Mouse (Mus musculus) midbrain, embryonic 12.5 days (tissue): ENCODE data around the gene Cldnd2. TPM values are rescaled to one million over a fixed set of nuclear protein-coding genes. Genes with fewer than 3 reads are reported as not detected.
A peak's percentile ranks its signal among the peaks of the same experiment; 100 is the strongest.

Source experiments
- ATAC-seq: fragments of 200-750 bp; cut with Nextera tagmentation; 2 replicates; pipeline ENCODE4 v1.8.0; 2017; ENCODE audit warnings: low read depth, moderate TSS enrichment, moderate library complexity; ENCODE audit not compliant: low FRiP score
- H3K27ac ChIP-seq: fragments of 300-500 bp; sonication (generic); replicated peaks from 2 replicates; pipeline ENCODE4 v1.5.1; 2016; ENCODE audit warnings: mild to moderate bottlenecking
- H3K27me3 ChIP-seq: fragments of 300-500 bp; sonication (generic); 2 replicates; pipeline ENCODE4 v1.6.1; 2016; ENCODE audit warnings: mild to moderate bottlenecking
- H3K36me3 ChIP-seq: fragments of 300-500 bp; sonication (generic); 2 replicates; pipeline ENCODE4 v1.6.1; 2016
- H3K4me1 ChIP-seq: fragments of 300-500 bp; sonication (generic); 2 replicates; pipeline ENCODE4 v1.6.1; 2016
- H3K4me2 ChIP-seq: fragments of 300-500 bp; sonication (generic); replicated peaks from 2 replicates; pipeline ENCODE4 v1.6.1; 2016; ENCODE audit warnings: mild to moderate bottlenecking, moderate library complexity
- H3K4me3 ChIP-seq: fragments of 300-500 bp; sonication (generic); 2 replicates; pipeline ENCODE4 v1.5.1; 2016; ENCODE audit warnings: mild to moderate bottlenecking
- H3K9ac ChIP-seq: fragments of 300-500 bp; sonication (generic); replicated peaks from 2 replicates; pipeline ENCODE4 v1.6.1; 2016; ENCODE audit warnings: mild to moderate bottlenecking, moderate library complexity
- H3K9me3 ChIP-seq: fragments of 300-500 bp; sonication (generic); 2 replicates; pipeline ENCODE4 v1.6.1; 2016; ENCODE audit warnings: mild to moderate bottlenecking
- WGBS: fragments of 180-500 bp; shearing (Covaris S2); methylation state at CpG from one replicate; pipeline ENCODE4 v1.1.7; 2016; 5-methylcytosine and 5-hydroxymethylcytosine counted together
- microRNA-seq: library from miRNA; unstranded; fragments of <30 nt; microRNA quantifications from one replicate; pipeline ENCODE4, GENCODE M21; 2017
- polyA plus RNA-seq: library from polyadenylated mRNA; unstranded; fragments of >200 nt; fragmentation: Nextera tagmentation; extraction: Ambion mirVana; gene quantifications from 2 replicates; pipeline ENCODE4 v1.2.1, GENCODE M21; 2016

Cldnd2 gene
- polyA plus RNA-seq, 1 experiment from 2014 or later = not detected

GRCm38 (mm10) chr7:43476376-43476775 is 35.8 kb downstream of the Cldnd2 start:
- Histone ChIP-seq H3K9ac (no peak overlapping the region; the same call in 1 of the 2 replicates), H3K27me3 (peaks cover 49% of the 10 kb centered on the region)
- 0 out of 2 replicates have a peak, but pooled peaks have one; percentile 36 for ATAC-seq

GRCm38 (mm10) chr7:43481191-43481590 is 40.6 kb downstream of the Cldnd2 start:
- 74% methylated on average over 3 of the region's 3 CpGs for WGBS
- Histone ChIP-seq H3K4me2 (no peak overlapping the region), H3K4me1 (peaks cover 23% of the 10 kb centered on the region), H3K9ac (no peak overlapping the region), H3K4me3 (no peak overlapping the region), H3K27ac (no peak overlapping the region), H3K36me3 (peaks cover 6% of the 10 kb centered on the region), H3K27me3 (peaks cover 29% of the 10 kb centered on the region), H3K9me3 (no peaks in the 10 kb centered on the region)
- no peak for ATAC-seq

More at GRCm38 (mm10) chr7:43476376-43476775, 35.8 kb downstream of the Cldnd2 start:
- Histone ChIP-seq H3K9me3 (no peaks in the 10 kb centered on the region), H3K4me3 (no peak overlapping the region), H3K4me1 (peaks cover 18% of the 10 kb centered on the region; the same call in 1 of the 2 replicates), H3K4me2 (no peak overlapping the region), H3K27ac (no peak overlapping the region), H3K36me3 (peaks cover 11% of the 10 kb centered on the region)
- WGBS = 7% methylated on average over 13 of the region's 13 CpGs

- peaks cover 15% of the 10 kb centered on the region for H3K4me1 ChIP-seq
- peak; percentile 35; the same call in 1 of the 2 replicates for ATAC-seq
These were observed 41.6 kb downstream of the Cldnd2 start for GRCm38 (mm10) chr7:43482090-43482716.

GRCm38 (mm10) chr7:43483236-43483635 is 42.7 kb downstream of the Cldnd2 start:
- peaks cover 18% of the 10 kb centered on the region for H3K4me1 ChIP-seq
- H3K4me2 ChIP-seq = no peak overlapping the region
- peaks cover 6% of the 10 kb centered on the region for H3K36me3 ChIP-seq
- 21% methylated on average over 10 of the region's 10 CpGs for WGBS
- H3K27me3 ChIP-seq = peaks cover 8% of the 10 kb centered on the region
- ATAC-seq = no peak
- H3K27ac ChIP-seq = no peak overlapping the region
- H3K4me3 ChIP-seq = no peak overlapping the region
- no peaks in the 10 kb centered on the region for H3K9me3 ChIP-seq
- no peak overlapping the region for H3K9ac ChIP-seq

More at GRCm38 (mm10) chr7:43482090-43482716, 41.6 kb downstream of the Cldnd2 start:
- no peaks in the 10 kb centered on the region for H3K9me3 ChIP-seq
- H3K9ac ChIP-seq = 0 out of 2 replicates have a peak overlapping the region, but pooled peaks have one; percentile 7
- peaks cover 6% of the 10 kb centered on the region for H3K36me3 ChIP-seq
- WGBS = 68% methylated on average over 8 of the region's 8 CpGs
- H3K4me2 ChIP-seq = no peak overlapping the region
- peaks cover 19% of the 10 kb centered on the region for H3K27me3 ChIP-seq
- H3K4me3 ChIP-seq = no peak overlapping the region
- no peak overlapping the region for H3K27ac ChIP-seq

- Histone ChIP-seq H3K27me3 (0 out of 2 replicates have a peak, but pooled peaks cover 2% of the 10 kb centered on the region), H3K4me3 (peak overlapping the region; percentile 77), H3K4me1 (peaks cover 15% of the 10 kb centered on the region), H3K9me3 (no peaks in the 10 kb centered on the region), H3K36me3 (no peaks in the 10 kb centered on the region), H3K27ac (0 out of 2 replicates have a peak overlapping the region, but pooled peaks have one; percentile 88), H3K4me2 (peak overlapping the region; percentile 71), H3K9ac (0 out of 2 replicates have a peak overlapping the region, but pooled peaks have one; percentile 11)
- ATAC-seq = no peak
- WGBS = 50% methylated on average over 5 of the region's 5 CpGs
These were observed 48.1 kb downstream of the Cldnd2 start for GRCm38 (mm10) chr7:43488646-43489045.

- peak within 1 kb of the TSS; percentile 71 for H3K4me2 ChIP-seq
- H3K4me1 ChIP-seq = peaks cover 15% of the 10 kb centered on the region
- H3K27ac ChIP-seq = peak within 1 kb of the TSS; percentile 88
- peak within 1 kb of the TSS; percentile 83 for H3K9ac ChIP-seq
- H3K4me3 ChIP-seq = peak within 1 kb of the TSS; percentile 77
- H3K9me3 ChIP-seq = no peaks in the 10 kb centered on the region
- ATAC-seq = peak; percentile 67
- no peaks in the 10 kb centered on the region for H3K36me3 ChIP-seq
- WGBS = 1% methylated on average over 27 of the region's 41 CpGs
- H3K27me3 ChIP-seq = 0 out of 2 replicates have a peak, but pooled peaks cover 2% of the 10 kb centered on the region
These were observed 49.1 kb downstream of the Cldnd2 start, which contains the start of gene Iglon5 for GRCm38 (mm10) chr7:43489631-43490125. TSS of gene Iglon5 (minus strand) at chr7:43490075.

- WGBS = 1% methylated on average over 6 of the region's 13 CpGs
- H3K4me2 ChIP-seq = peak overlapping the region; percentile 71
- H3K9me3 ChIP-seq = no peaks in the 10 kb centered on the region
- no peaks in the 10 kb centered on the region for H3K36me3 ChIP-seq
- peak; percentile 89 for ATAC-seq
- peak overlapping the region; percentile 88 for H3K27ac ChIP-seq
- 0 out of 2 replicates have a peak, but pooled peaks cover 2% of the 10 kb centered on the region for H3K27me3 ChIP-seq
- H3K9ac ChIP-seq = peak overlapping the region; percentile 83
- H3K4me1 ChIP-seq = peaks cover 15% of the 10 kb centered on the region
- peak overlapping the region; percentile 77 for H3K4me3 ChIP-seq
These were observed 49.6 kb downstream of the Cldnd2 start for GRCm38 (mm10) chr7:43490182-43490584.

GRCm38 (mm10) chr7:43490861-43491260 is 50.3 kb downstream of the Cldnd2 start:
- no peaks in the 10 kb centered on the region for H3K36me3 ChIP-seq
- no peak overlapping the region for H3K27ac ChIP-seq
- H3K4me1 ChIP-seq = peaks cover 15% of the 10 kb centered on the region
- 69% methylated on average over 9 of the region's 9 CpGs for WGBS
- peak overlapping the region; percentile 77 for H3K4me3 ChIP-seq
- H3K4me2 ChIP-seq = peak overlapping the region; percentile 71
- H3K9ac ChIP-seq = no peak overlapping the region
- peak; percentile 5; the same call in 1 of the 2 replicates for ATAC-seq
- 0 out of 2 replicates have a peak, but pooled peaks cover 2% of the 10 kb centered on the region for H3K27me3 ChIP-seq
- H3K9me3 ChIP-seq = no peaks in the 10 kb centered on the region

Small RNA genes within 50 kb of the gene (microRNA-seq; reads per million reads assigned to microRNA genes)
- 2.6 reads per million, percentile 3 among the genes with 10 or more reads in this experiment for gene Mir7051

Other genes with a start within 250 kb of the Cldnd2 start
- 15.3 and 16.2 TPM in 2 replicates for gene Zfp715, start 127.5 kb upstream of the Cldnd2 start, polyA plus RNA-seq
- 0.20 and 0.27 TPM in 2 replicates for gene Siglecf, start 89.4 kb upstream of the Cldnd2 start, polyA plus RNA-seq
- not detected in 2 replicates for gene Siglecg, start 32.6 kb upstream of the Cldnd2 start, polyA plus RNA-seq
- not detected in 2 replicates for gene Lim2, start 13.1 kb upstream of the Cldnd2 start, polyA plus RNA-seq
- not detected in 2 replicates for gene Nkg7, start 3.7 kb upstream of the Cldnd2 start, polyA plus RNA-seq
- gene Etfb, start 3.3 kb downstream of the Cldnd2 start, polyA plus RNA-seq = 147 and 163 TPM in 2 replicates
- gene Gm45233, start 3.3 kb downstream of the Cldnd2 start, polyA plus RNA-seq = 1.4 TPM in 1 of 2 replicates, not detected in the other
- gene Vsig10l, start 22.4 kb downstream of the Cldnd2 start, polyA plus RNA-seq = 4.0 and 7.4 TPM in 2 replicates
- 3.9 and 4.1 TPM in 2 replicates for gene Iglon5, start 49.3 kb downstream of the Cldnd2 start, polyA plus RNA-seq
- not detected in 2 replicates for gene 4931406B18Rik, start 65.2 kb downstream of the Cldnd2 start, polyA plus RNA-seq
- gene Cd33, start 103.6 kb downstream of the Cldnd2 start, polyA plus RNA-seq = 1.1 and 1.4 TPM in 2 replicates
- 9.3 and 10.1 TPM in 2 replicates for gene Zfp658, start 121.5 kb downstream of the Cldnd2 start, polyA plus RNA-seq
- 17.8 and 17.9 TPM in 2 replicates for gene Zfp719, start 138.8 kb downstream of the Cldnd2 start, polyA plus RNA-seq
- gene Zfp819, start 166.4 kb downstream of the Cldnd2 start, polyA plus RNA-seq = 0.24 and 0.58 TPM in 2 replicates
- not detected in 2 replicates for gene Ceacam18, start 193.9 kb downstream of the Cldnd2 start, polyA plus RNA-seq
- 0.24 TPM in 2 replicates for gene Siglece, start 219.4 kb downstream of the Cldnd2 start, polyA plus RNA-seq
- gene Ctu1, start 231.2 kb downstream of the Cldnd2 start, polyA plus RNA-seq = 17.6 and 17.9 TPM in 2 replicates
- not detected in 2 replicates for gene Klk14, start 249.6 kb downstream of the Cldnd2 start, polyA plus RNA-seq